Mouse (Mus musculus) gastrocnemius, postnatal 36 days (tissue): ENCODE results near the gene Akap3. TPM values are rescaled to one million over a fixed set of nuclear protein-coding genes. Genes with fewer than 3 reads are reported as not detected.

Experiments used
- total RNA-seq, 2 experiments: library from RNA; stranded (reverse); gene quantifications; 2 replicates each; pipeline ENCODE4 v1.2.3; 2021

The Akap3 gene
- total RNA-seq, 2 experiments from 2014 or later, result not detected

Other genes with a start within 250 kb of the Akap3 start
- 1 to 10 TPM; 1.7 to 2.6 TPM for gene Kcna1, start 206.7 kb upstream of the Akap3 start, total RNA-seq
- gene Kcna6, start 112.4 kb upstream of the Akap3 start, total RNA-seq, result under 1 TPM; 0.22 to 0.41 TPM
- gene Ndufa9, start 4.0 kb upstream of the Akap3 start, total RNA-seq, result 100 to 1,000 TPM; 320 to 335 TPM
- gene Dyrk4, start 68.7 kb downstream of the Akap3 start, total RNA-seq, result not detected
- under 1 TPM; 0.47 to 0.64 TPM for gene Rad51ap1, start 86.5 kb downstream of the Akap3 start, total RNA-seq
- 1 to 10 TPM; 6.3 to 8.4 TPM for gene D6Wsu163e, start 86.9 kb downstream of the Akap3 start, total RNA-seq
- gene Fgf6, start 162.5 kb downstream of the Akap3 start, total RNA-seq, result 1 to 10 TPM; 5.0 to 9.3 TPM
- gene Fgf23, start 219.8 kb downstream of the Akap3 start, total RNA-seq, result not detected